Mouse (Mus musculus): ENCODE measurements around the gene Usp54. TPM values are rescaled to one million over a fixed set of nuclear protein-coding genes. Genes with fewer than 3 reads are reported as not detected.

Usp54 gene
- polyA plus RNA-seq (2012; fragmentation: generic; extraction: Trizol): 3.3 TPM
- long read RNA-seq, experiment 1, partial matches to known transcripts: 0 of 1 reads
- long read RNA-seq, experiment 1, other reads (novel, unspliced or antisense): 1 of 1 reads
- long read RNA-seq, experiment 2, full-length matches to known transcripts: 4 of 17 reads
- long read RNA-seq, experiment 2, partial matches to known transcripts: 10 of 17 reads
- long read RNA-seq, experiment 2, other reads (novel, unspliced or antisense): 3 of 17 reads

- Histone ChIP-seq H3K27me3 (ENCODE audit: control insufficient read depth, insufficient read depth, insufficient read length) (no peaks in the 10 kb centered on the region), H3K36me3 (ENCODE audit: control insufficient read depth, insufficient read depth) (no peaks in the 10 kb centered on the region), H3K4me3 (ENCODE audit: insufficient read depth, poor library complexity, severe bottlenecking) (peak within 1 kb of the TSS; percentile 74), H3K79me3 (ENCODE audit: low read depth) (peaks cover 8% of the 10 kb centered on the region), H3ac (ENCODE audit: control insufficient read depth, insufficient read length, low read depth) (peak within 1 kb of the TSS; percentile 91), H3K79me2 (ENCODE audit: control insufficient read depth, insufficient read depth) (peaks cover 30% of the 10 kb centered on the region)
- TF ChIP-seq MAX (IDR thresholded peaks at IDR 0.05) (no peak), CTCF (IDR thresholded peaks at IDR 0.05; ENCODE audit: control insufficient read depth, insufficient read depth, insufficient read length) (no peak), FOSL1 (IDR thresholded peaks at IDR 0.05; ENCODE audit: insufficient read depth, low read length, poor library complexity, severe bottlenecking) (no peak), MYOD1 (IDR thresholded peaks at IDR 0.05; ENCODE audit: control insufficient read depth, insufficient read length, low read depth) (no peak), CEBPB (IDR thresholded peaks at IDR 0.05; ENCODE audit: low read depth) (no peak), MYOG (IDR thresholded peaks at IDR 0.05; ENCODE audit: control insufficient read depth, extremely low read depth, insufficient read length) (no peak), USF1 (IDR thresholded peaks at IDR 0.05; ENCODE audit: low read depth) (no peak)
Observed at GRCm38 (mm10) chr14:20640644-20641437, at the start of gene Usp54. Gene Usp54 (minus strand): TSS chr14:20641063.

- Histone ChIP-seq H3K36me3 (ENCODE audit: control insufficient read depth, insufficient read depth) (peaks cover 97% of the 10 kb centered on the region), H3ac (ENCODE audit: control insufficient read depth, insufficient read length, low read depth) (no peak overlapping the region), H3K4me3 (ENCODE audit: insufficient read depth, poor library complexity, severe bottlenecking) (no peak overlapping the region), H3K27me3 (ENCODE audit: control insufficient read depth, insufficient read depth, insufficient read length) (no peaks in the 10 kb centered on the region), H3K79me3 (ENCODE audit: low read depth) (no peaks in the 10 kb centered on the region), H3K79me2 (ENCODE audit: control insufficient read depth, insufficient read depth) (no peaks in the 10 kb centered on the region)
- TF ChIP-seq CEBPB (IDR thresholded peaks at IDR 0.05; ENCODE audit: low read depth): no peak
- no peak for TF ChIP-seq FOSL1 (IDR thresholded peaks at IDR 0.05; ENCODE audit: insufficient read depth, low read length, poor library complexity, severe bottlenecking)
- no peak for TF ChIP-seq MYOD1 (IDR thresholded peaks at IDR 0.05; ENCODE audit: control insufficient read depth, insufficient read length, low read depth)
- TF ChIP-seq MYOG (IDR thresholded peaks at IDR 0.05; ENCODE audit: control insufficient read depth, extremely low read depth, insufficient read length): no peak
- no peak for TF ChIP-seq MAX (IDR thresholded peaks at IDR 0.05)
- no peak for TF ChIP-seq CTCF (IDR thresholded peaks at IDR 0.05; ENCODE audit: control insufficient read depth, insufficient read depth, insufficient read length)
- no peak for TF ChIP-seq USF1 (IDR thresholded peaks at IDR 0.05; ENCODE audit: low read depth)
Observed at GRCm38 (mm10) chr14:20689009-20689408, 48.1 kb upstream of the Usp54 start.

GRCm38 (mm10) chr14:20686576-20686975, 45.7 kb upstream of the Usp54 start:
- H3K79me2 ChIP-seq (ENCODE audit: control insufficient read depth, insufficient read depth): no peaks in the 10 kb centered on the region
- no peak overlapping the region for H3ac ChIP-seq (ENCODE audit: control insufficient read depth, insufficient read length, low read depth)
- peaks cover 98% of the 10 kb centered on the region for H3K36me3 ChIP-seq (ENCODE audit: control insufficient read depth, insufficient read depth)
- no peaks in the 10 kb centered on the region for H3K27me3 ChIP-seq (ENCODE audit: control insufficient read depth, insufficient read depth, insufficient read length)
- H3K79me3 ChIP-seq (ENCODE audit: low read depth): no peaks in the 10 kb centered on the region
- no peak overlapping the region for H3K4me3 ChIP-seq (ENCODE audit: insufficient read depth, poor library complexity, severe bottlenecking)
- TF ChIP-seq CTCF (IDR thresholded peaks at IDR 0.05; ENCODE audit: control insufficient read depth, insufficient read depth, insufficient read length): no peak

GRCm38 (mm10) chr14:20682498-20682897, 41.6 kb upstream of the Usp54 start:
- H3K79me3 ChIP-seq (ENCODE audit: low read depth): peaks cover 20% of the 10 kb centered on the region
- peaks cover 34% of the 10 kb centered on the region for H3K79me2 ChIP-seq (ENCODE audit: control insufficient read depth, insufficient read depth)
- no peaks in the 10 kb centered on the region for H3K27me3 ChIP-seq (ENCODE audit: control insufficient read depth, insufficient read depth, insufficient read length)
- no peak overlapping the region for H3K4me3 ChIP-seq (ENCODE audit: insufficient read depth, poor library complexity, severe bottlenecking)
- H3K36me3 ChIP-seq (ENCODE audit: control insufficient read depth, insufficient read depth): peaks cover 99% of the 10 kb centered on the region
- TF ChIP-seq MAX (IDR thresholded peaks at IDR 0.05): no peak
- no peak for TF ChIP-seq MYOD1 (IDR thresholded peaks at IDR 0.05; ENCODE audit: control insufficient read depth, insufficient read length, low read depth)
- no peak for TF ChIP-seq CTCF (IDR thresholded peaks at IDR 0.05; ENCODE audit: control insufficient read depth, insufficient read depth, insufficient read length)
- no peak for TF ChIP-seq MYOG (IDR thresholded peaks at IDR 0.05; ENCODE audit: control insufficient read depth, extremely low read depth, insufficient read length)
- TF ChIP-seq USF1 (IDR thresholded peaks at IDR 0.05; ENCODE audit: low read depth): no peak
- no peak for TF ChIP-seq FOSL1 (IDR thresholded peaks at IDR 0.05; ENCODE audit: insufficient read depth, low read length, poor library complexity, severe bottlenecking)
- TF ChIP-seq CEBPB (IDR thresholded peaks at IDR 0.05; ENCODE audit: low read depth): no peak
- no peak overlapping the region for H3ac ChIP-seq (ENCODE audit: control insufficient read depth, insufficient read length, low read depth)

- H3K79me3 ChIP-seq (ENCODE audit: low read depth): peaks cover 24% of the 10 kb centered on the region
- TF ChIP-seq CTCF (IDR thresholded peaks at IDR 0.05; ENCODE audit: control insufficient read depth, insufficient read depth, insufficient read length) (no peak), CEBPB (IDR thresholded peaks at IDR 0.05; ENCODE audit: low read depth) (no peak), MYOD1 (IDR thresholded peaks at IDR 0.05; ENCODE audit: control insufficient read depth, insufficient read length, low read depth) (no peak)
- H3K79me2 ChIP-seq (ENCODE audit: control insufficient read depth, insufficient read depth): peaks cover 42% of the 10 kb centered on the region
- H3K27me3 ChIP-seq (ENCODE audit: control insufficient read depth, insufficient read depth, insufficient read length): no peaks in the 10 kb centered on the region
- H3K36me3 ChIP-seq (ENCODE audit: control insufficient read depth, insufficient read depth): peaks cover 99% of the 10 kb centered on the region
- no peak overlapping the region for H3ac ChIP-seq (ENCODE audit: control insufficient read depth, insufficient read length, low read depth)
- no peak overlapping the region for H3K4me3 ChIP-seq (ENCODE audit: insufficient read depth, poor library complexity, severe bottlenecking)
Observed at GRCm38 (mm10) chr14:20681742-20682141, 40.9 kb upstream of the Usp54 start.
